Mouse (Mus musculus) embryo, embryonic 11.5 days (tissue): ENCODE measurements around the gene Hexim2.
A peak's percentile ranks its signal among the peaks of the same experiment; 100 is the strongest.

Source experiments
- DNase-seq: peaks from one replicate; pipeline ENCODE4 v3.0.0-alpha.2; 2012; ENCODE audit warnings: low read depth, low spot score

Gene Hexim2

DNA sequence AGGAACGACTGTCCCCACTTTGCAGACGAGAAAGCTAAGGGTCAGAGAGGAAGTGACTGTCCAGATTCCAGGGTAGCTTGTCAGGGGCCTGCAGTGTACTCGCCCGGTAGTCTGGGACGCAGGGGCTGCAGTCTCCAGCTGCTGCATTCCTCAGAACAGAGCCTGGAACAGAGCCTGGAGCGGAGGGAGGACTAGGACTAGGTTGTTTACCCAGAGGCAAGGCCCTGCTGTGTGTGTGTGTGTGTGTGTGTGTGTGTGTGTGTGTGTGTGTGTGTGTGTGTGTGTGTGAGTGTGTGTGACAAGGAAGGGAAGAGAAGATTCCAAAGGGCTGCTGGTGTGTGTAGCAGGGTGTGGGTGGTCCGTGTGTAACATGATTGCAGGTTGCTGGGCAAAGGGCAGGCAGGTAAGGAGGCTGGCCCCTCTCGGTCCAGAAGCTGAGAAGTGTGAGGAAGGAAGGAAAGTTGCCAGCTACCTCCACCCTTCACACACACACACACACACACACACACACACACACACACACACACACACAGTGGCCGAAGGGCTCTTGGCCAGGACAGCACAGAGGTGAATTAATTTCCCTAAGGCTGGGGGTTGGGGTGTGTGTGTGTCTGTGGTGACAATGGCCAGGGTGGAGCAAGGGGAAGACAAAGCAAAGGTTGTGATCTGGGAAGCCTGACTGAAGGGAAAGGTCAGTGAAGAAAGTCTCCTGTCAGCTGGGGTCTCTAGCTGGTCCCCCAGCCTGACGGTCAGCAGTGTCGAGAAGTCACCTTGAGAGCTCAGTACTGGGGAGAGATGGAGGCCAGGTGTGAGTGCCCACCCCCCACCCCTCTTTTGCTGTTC lies 9.1 kb downstream of the Hexim2 start:
- DNase-seq, result no peak

DNA sequence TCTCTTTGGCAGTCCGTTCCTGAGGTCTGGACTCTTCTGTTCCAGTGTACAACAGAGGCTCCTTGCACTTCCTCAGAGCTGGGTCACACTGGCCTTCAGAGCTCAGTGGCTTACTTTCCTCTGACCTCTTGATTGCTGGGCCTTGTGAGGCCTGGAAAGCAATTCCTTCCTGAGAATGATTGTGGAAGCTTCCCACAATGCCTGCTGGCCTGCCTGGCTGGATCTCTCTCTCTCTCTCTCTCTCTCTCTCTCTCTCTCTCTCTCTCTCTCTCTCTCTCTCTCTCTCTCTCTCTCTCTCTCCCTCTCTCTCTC lies 9.7 kb downstream of the Hexim2 start:
- DNase-seq, result no peak

DNA sequence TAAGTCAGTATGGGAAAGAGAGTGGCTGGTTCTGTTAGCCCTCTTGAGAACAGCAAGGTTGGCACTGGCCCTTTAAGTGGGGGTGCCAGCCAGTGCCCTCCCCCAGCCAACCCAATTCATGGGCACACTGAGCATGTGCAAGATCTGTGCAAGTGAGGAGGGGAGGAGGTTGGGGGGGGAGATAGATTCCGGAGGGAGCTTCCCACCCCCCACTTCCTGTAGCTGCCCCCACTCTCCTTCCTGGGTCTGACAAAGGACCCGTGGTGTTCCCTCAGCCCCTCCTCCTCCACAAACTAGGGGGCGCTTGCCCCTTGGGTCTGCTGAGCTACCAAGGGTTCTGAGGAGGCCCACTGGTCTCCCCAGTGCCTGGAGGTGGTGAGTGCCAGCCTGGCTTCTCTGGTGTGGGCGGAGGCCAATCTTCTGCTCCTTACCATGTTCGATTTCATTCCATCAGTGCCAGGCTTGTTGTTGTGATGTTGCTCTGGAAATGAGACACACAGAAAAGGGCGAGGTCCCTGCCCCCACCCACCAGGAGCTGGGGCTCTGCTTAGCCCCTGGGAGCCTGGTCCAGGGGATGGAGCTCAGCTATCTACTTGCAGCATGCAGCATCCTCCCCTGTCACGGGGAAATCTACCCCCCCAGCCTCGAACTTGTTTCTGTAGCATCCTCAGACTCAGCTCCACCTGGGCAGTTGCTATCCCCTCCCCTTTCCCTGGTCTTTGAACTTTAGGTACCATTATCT lies 10.4 kb downstream of the Hexim2 start:
- DNase-seq, result peak; percentile 31

DNA sequence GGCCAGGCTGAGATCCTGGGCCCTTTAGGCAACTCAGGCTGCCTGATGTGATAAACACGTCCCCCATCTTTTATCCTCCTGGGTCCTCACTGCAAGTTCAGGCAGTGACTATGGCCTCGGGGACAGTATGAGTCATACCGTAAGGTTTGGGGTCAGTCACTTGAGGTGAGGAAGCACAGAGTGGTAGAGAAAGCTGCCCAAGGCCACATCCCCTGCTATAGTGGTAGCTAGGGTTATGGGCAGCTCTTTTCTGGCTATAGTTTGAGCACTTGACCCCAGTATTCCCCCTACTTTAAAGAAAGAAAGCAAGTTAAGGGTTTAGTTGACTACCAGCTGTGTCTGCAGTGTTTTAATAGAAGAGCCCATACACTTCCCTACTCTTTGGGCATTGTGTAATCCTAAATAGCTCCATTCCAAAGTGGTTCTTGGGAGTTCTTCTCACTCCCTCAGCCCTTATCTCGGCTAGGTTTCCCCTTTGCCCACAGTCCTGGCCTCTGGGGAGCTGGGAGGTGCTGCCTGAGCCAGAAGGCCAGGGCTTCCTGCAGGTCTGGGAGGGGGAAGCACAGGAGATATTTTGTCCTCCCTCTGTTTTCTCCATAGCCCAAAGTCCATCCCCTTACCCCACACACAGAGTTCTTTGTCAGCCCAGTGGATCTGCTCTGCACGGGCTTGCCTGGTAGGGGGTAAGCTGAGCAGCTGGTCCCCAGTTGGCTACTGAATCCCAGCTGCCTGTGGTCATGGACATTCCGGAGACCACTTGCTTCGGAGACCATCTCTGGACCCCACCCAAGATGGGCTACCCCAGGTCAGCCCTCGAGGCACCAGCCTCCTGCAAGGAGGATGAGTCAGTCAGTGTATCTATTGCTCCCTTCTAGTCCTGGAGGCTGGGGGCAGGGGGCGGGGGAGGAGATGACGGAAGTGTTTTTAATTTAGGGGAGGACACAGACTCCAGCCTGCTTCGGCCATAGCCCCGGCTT lies 12.4 kb downstream of the Hexim2 start:
- DNase-seq, result no peak

DNA sequence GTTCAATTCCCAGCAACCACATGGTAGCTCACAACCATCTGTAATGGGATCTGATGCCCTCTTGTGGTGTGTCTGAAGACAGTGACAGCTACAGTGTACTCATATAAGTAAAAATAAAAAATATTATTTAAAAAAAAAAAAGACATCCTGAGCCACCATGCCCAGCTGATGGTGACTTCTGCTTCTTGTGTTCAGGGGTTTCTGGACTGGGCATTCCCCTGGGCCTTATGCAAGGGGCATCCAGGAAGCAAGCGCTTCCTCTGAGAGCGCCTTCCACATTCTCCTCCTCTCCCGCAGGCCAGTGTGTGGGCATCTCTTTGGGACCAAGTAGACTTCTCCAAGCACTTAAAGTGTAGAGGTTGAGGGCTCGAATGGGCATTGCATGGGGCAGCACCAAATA lies 14.2 kb downstream of the Hexim2 start:
- DNase-seq, result no peak

DNA sequence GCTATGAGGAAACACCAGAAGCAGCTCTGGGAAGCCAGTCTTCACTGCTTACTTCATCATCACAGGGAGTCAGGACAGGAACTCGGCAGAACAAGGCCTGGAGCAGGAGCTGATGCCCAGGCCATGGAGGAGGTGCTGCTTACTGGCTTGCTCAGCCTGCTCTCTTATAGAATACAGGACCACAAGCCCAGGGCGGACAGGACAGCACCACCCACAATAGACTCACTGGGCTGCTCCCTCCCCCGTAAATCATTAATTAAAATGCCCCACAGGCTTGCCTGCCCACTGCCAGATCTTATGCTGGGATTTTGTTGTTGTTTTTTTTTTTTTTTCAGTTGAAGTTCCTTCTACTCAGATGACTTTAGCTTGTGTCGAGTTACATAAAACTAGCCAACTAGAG lies 15.5 kb downstream of the Hexim2 start:
- DNase-seq, result no peak

DNA sequence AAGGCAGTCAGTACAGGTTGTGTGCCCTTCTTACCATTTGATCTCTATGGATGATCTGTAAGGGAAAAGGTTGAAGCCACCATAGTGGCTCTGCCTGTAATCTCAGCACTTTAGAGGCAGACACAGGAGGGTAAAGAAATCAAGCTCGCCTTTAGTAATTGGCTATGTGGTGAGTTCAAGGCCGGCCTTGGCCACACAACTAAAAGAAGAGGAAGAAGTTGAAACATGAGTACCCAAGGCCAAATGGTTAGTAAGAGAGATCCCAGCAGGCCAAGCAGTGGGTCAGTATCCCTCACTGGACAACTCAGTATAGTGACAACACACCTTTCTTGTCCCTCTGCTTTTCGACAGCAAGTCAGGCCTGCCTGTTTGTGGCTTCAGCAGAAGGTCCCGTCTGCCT lies 17.5 kb downstream of the Hexim2 start:
- no peak for DNase-seq

DNA sequence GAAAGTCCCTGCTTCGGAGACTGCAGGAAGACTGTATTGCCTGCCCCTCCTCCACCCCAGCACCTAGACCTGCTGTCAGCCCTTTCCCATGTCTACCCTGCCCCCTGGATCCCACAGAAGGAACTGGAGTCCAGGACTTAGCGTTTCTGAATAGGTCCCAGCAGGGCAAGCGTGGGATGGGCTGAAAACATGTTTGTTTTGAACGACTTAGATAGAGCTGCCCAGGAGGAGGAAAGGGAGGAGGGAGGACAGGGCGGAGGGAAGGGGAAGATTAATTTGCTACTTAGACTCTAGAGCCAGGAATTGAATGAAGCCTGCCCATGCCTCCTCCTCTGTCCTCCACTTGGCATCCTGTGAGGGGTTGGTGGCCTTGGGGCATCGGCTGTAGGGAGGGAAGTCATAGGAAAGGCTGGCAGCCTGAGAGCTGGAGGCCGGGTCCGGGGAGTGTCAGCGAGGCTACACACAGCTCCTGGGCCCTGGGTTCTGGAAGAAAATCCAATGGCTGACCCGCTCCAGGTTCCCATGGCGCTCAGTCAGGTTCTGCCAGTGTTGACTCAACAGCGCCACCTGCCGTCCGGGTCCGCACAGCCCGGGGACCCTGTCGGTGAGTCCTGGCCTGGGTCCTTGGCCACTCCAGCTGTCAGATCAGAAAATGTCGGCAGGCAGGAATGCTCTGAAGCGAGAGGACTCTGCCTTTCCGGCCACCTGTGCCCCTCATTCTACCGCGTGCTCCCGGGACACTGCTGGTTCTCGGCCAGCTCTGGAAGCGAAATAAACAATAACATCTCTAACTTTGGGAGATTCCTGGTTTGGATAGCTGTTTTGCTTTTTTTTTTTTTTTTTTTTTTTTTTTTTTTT lies 26.6 kb downstream of the Hexim2 start:
- peak; percentile 82 for DNase-seq

DNA sequence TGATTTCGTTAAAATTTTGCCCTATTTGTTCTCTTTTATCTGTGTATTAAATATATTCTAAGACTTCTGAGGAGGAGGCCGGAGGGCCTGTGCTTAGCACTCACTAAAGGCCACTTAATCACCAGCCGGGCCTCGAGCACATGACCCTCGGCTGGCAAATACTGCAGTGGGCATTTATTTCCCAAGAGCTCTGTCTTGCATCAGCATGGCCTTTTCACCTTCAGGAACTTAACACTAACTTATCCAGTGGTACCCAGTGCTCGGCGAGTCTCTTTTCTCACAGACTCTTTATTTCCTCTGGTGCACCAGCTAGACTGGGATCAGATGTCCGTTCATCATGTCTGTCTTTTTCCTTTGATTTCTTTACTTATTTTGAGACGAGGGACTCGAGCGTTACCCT lies 28.5 kb downstream of the Hexim2 start:
- no peak for DNase-seq

DNA sequence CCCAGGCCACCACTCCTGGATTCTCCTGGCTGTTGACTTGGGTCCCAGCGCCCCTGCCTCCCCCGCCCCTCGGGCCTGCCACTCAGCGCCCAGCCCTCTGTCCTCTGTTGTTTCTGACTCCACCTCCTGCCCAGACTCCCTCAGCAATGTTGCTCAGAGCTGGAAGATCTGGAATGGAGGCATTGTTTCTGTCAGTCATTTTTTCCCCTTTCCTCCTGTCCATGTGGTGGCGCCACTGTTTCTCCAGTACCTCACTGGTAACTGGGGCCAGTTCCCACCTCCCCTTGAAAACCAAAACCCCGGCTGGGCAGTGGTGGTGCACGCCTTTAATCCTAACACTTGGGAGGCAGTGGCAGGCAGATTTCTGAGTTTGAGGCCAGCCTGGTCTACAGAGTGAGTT lies 29.2 kb downstream of the Hexim2 start:
- DNase-seq, result no peak

DNA sequence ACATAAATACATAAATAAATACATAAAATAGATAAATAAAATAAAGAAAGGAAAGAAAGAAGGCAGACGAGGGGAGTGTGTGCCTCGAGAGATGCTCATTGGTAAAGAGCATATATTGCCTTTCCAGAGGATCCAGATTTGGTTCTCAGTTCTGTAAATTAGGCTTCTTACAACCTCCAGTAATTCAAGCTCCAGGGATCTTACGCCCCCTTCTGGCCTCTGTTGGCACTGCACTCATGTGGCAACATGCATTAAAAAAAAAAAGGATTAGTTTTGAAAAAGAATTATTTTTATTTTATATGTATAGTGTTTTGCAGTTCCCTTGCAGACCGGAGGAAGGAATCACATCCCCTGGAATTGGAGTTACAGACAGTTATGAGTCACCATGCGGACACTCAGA lies 29.9 kb downstream of the Hexim2 start:
- DNase-seq, result no peak

DNA sequence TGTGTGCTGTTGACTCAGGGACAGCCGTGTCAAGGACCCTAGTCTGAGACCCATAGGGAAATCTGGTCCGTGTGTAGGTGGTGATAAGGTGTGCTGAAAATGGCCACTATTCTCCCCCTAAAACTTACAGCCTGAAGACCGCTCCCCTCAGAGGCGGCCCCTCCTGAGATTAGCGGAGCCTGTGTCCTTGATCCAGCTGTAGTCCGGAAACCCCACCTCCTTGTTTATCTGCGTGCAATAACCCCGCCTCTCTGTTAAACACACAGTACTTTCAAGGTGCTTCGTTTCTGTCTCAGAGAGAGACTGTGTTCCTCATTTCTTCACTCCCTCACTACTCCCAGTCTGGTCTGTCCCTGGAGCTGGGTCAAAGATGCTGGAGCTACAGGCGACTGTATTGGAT lies 32.2 kb downstream of the Hexim2 start:
- no peak for DNase-seq

DNA sequence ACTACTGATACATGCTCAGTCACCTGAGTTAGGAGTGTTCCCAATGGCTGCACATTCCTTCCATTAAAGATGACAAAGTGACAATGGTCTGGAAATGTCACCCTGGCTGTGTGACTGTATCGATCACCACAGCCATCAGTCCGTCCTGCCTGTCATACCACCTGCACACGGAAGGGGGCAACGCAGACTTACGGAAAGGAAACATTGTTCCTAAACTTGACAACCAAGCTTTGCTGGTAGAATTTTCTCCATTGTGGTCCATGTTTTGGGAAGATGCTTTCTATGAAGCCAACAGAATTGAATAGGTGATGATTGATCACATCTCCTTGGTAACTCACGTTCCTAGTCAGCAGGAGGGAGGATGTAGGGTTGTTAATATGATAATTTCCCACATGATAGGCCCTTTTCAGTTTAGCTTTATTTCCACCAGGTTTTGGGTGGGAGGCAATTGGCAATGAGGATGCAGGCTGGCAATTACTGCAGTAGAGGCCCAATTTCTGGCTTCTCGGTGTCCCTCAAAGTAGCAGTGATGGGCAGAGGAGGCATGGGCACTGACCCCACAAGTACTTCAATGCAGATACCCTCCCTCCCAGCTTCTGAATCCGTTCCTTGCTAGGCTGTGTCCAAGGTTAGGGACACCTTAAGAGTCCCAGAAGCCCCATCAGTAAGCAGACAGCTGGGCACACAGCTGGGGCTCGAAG lies 36.6 kb downstream of the Hexim2 start:
- no peak for DNase-seq

DNA sequence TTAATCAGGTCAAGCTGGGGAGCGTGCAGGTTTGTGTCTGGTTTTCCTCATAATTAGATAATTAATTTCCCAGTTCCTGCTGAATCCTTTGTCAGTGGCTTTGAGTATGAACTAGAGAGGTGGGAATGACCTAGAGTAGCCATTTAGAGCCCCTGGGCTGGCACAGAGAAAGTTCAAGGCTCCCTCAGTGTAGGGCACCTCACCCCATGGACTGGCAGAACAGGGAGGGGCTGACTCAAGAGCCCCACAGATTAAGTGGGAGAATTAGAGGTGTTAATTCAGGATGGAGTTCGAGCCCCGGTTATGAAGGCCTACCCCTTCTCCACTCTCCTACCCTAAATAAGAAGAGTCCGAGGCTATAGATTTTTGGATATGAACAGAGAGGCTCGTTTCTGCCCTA lies 37.4 kb downstream of the Hexim2 start:
- DNase-seq, result no peak

DNA sequence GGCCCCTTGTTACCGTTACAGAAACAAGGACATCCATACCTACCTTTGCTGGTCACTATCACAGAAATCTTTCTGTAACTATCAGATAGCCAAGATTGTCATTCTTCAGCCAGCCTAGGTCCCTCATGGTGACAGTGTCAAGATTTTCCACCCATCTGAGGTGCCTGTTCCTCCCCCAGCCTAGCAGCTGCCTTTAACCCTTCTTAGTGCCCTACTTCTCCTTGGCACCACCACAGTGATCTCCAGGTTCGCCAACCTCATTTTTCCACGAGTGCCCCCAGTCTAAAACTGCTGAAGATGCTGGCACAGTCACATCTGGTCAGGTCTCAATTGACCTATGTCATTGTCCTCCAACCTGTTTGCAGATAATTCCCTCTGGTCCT lies 37.9 kb downstream of the Hexim2 start:
- DNase-seq, result no peak

DNA sequence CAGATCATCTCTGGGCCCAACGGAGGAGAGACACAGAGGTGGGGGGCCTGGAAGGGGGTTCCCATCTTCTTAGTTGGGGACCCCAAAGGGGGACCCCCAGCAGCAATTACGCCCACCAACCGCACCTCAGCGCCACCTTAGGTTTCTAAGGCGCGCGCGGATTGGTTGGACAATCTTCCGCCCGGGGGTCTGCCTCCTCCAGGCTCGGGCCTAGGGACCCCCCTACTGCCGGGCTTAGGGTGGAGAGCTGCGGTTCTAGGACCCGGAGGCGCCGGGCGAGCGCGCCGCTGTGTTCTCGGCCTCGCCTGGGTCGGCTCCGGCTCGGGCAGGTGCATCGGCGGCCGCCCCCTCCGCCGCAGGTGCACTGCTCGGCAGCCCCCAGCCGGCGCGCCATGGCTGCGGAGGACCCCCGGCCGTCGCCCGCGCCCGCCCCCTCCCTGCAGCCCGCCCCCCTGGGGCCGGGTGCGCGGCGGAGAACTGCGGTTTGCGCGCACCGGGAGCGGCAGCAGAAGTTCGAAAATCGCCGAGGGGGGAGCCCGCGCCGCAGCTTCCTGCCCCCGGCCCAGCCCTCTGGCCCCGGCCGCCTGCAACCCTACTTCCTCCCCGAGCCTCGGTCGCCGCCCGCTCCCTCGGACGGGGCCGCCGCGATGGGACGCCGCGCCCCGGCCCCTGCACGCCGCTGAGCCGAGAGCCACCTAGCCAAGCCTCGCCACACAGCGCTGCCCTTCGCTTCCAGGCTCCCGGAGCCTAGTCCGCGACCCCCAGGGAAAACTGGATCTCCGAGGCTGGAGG lies 38.5 kb downstream of the Hexim2 start, which contains the start of gene Fmnl1:
Gene Fmnl1, plus strand, starts transcription at position 614 of the 792 bp plus-strand sequence.
- DNase-seq, result no peak

DNA sequence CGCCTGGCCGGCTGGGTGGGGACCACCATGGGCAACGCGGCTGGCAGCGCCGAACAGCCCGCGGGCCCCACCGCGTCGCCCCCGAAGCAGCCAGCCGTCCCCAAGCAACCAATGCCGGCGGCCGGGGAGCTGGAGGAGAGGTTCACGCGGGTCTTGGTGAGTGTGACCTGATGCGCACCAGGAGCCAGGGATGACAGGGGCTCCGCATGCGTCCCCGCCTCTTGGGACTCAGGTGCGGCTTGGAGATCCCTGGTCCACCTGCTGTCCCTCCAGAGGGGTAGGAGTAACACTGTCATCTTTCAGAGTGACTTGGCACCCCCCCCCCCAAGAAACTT lies 39.0 kb downstream of the Hexim2 start:
- no peak for DNase-seq

DNA sequence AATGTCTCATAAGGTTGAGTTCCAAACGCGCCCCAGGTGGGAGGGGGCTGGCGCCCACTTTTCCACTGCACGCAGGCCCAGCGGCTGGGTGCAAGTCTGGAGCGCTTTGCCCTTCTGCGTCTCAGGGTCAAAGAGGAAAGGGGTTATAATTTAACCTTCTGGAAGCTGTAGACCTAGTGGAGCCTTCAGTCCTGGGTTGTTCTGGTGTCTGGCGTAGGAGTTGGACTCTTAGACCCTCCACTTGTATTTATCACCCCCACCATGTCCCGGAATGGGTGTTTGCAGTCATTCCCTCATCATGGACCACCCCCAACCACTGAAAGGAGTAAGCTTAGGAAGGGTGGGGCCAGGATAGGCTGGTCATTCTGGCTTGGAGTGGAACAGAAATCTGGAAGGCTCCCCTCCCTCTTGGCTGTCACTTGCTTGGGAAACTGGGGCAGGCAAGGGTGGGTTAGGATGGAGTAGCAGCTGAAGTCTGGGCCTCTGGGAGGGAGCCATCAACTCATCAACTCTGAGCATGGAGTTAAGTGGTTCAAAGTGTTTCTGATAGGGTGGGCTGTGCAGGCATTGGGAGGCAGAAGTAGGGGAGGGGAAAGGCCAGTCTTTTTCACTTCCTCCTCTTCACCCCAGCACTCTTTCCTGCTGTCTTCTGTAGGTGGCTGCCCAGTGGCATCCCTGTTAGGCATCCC lies 39.6 kb downstream of the Hexim2 start:
- DNase-seq, result no peak

DNA sequence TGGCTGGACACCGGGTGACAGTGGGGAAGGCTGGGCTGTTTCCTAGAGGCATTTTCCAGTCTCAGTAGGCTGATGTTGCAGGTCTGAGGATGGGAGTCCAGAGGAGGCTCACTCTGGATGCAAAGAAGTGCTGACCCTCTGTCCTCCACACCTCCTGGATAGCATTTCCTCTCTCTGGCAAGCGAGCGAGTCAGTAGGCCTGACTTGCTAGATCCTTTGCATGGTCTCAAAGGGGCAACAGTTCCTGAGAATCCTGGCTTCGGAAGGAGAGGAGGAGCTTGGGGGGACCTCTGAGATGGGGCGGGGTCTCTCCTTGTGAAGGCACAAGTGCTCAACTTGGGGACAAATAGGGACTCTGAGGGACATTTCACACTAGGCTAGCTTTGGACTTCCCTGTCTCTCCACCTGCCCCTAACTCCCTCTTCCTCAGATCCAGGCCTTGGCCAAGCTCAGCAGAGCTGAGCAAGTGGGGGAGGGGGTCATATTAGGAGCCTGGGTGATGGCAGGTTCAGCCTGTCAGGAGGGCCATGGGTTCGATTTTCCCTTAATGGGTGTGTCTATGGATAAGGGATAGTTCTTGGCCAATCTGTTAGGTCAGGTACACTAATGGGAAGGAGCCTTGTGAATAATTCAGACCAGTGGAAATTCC lies 40.3 kb downstream of the Hexim2 start:
- no peak for DNase-seq
